9 mouse cellular contexts compared by ENCODE assay signal in genomic region chr9:45415912-45416311, GRCm38 (mm10). TPM values are rescaled to one million over a fixed set of nuclear protein-coding genes. Genes with fewer than 3 reads are reported as not detected.
DNase-seq lines count a peak whose midpoint lies in the region; ATAC-seq and TF ChIP-seq lines count a peak whose summit lies in the region.
"Had no signal": no experiment of that assay in that cellular context is flagged by ENCODE, and none has a peak within 500 bp of the region (broad histone marks: within the 10 kb centered on the region; RNA-seq: fewer than 3 reads in every experiment).

No protein-coding gene starts in this region.

- WGBS in kidney, embryonic 15.5 days, result 46% methylated on average over 4 of the region's 4 CpGs
- WGBS in bone marrow, adult 2 months, result 46% methylated on average over 4 of the region's 4 CpGs

- H3K36me3 ChIP-seq in kidney, embryonic 15.5 days, result no peaks in the 10 kb centered on the region
- no peaks in the 10 kb centered on the region for H3K36me3 ChIP-seq in ES-Bruce4 (ENCODE audit: control insufficient read depth, insufficient read depth, low read length, poor library complexity, severe bottlenecking)
- H3K36me3 ChIP-seq: liver, embryonic 15.5 days had no signal

- no peak overlapping the region for H3K4me2 ChIP-seq in kidney, embryonic 15.5 days
- H3K4me2 ChIP-seq: liver, embryonic 15.5 days had no signal

- intact Hi-C loops in left cerebral cortex, postnatal 10 days (cut with DNase I), result loop anchor here (10.0 kb wide), 1 partner anchor 419 kb away; the partner anchor contains the start of gene Bace1

- peak; percentile 36 for DNase-seq in kidney, adult 11 months
- DNase-seq in left cerebral cortex, postnatal 10 days (ENCODE audit: extremely low spot score in 1 of 2, low spot score in 2 of 2), result peak; percentile 69 to 76
- DNase-seq in retina, embryonic 14.5 days (ENCODE audit: low spot score), result peak; percentile 87
- DNase-seq in spleen, adult 12 weeks (ENCODE audit: low spot score), result no peak

- TF ChIP-seq POLR2A in ES-Bruce4 (IDR thresholded peaks at IDR 0.05; ENCODE audit: insufficient read depth, low read length), result no peak
- no peak for TF ChIP-seq POLR2A in bone marrow, adult 2 months (IDR thresholded peaks at IDR 0.05; ENCODE audit: borderline replicate concordance, control insufficient read depth, low read depth, low read length)

- no peak overlapping the region for H3K4me3 ChIP-seq in kidney, embryonic 15.5 days (replicated peaks)
- H3K4me3 ChIP-seq in ES-Bruce4 (ENCODE audit: low read depth, low read length), result no peak overlapping the region
- no peak overlapping the region for H3K4me3 ChIP-seq in bone marrow, adult 2 months (replicated peaks; ENCODE audit: control insufficient read depth, low read depth, low read length)
- H3K4me3 ChIP-seq: liver, embryonic 15.5 days had no signal

- TF ChIP-seq CTCF in ES-Bruce4 (IDR thresholded peaks at IDR 0.05; ENCODE audit: low read depth, low read length), result peak; percentile 70
- peak; percentile 18; the same call in 1 of the 2 replicates for TF ChIP-seq CTCF in bone marrow, adult 2 months (IDR thresholded peaks at IDR 0.05; ENCODE audit: control insufficient read depth, insufficient read depth, low read length)

- H3K4me1 ChIP-seq in kidney, embryonic 15.5 days, result peaks cover 12% of the 10 kb centered on the region
- no peaks in the 10 kb centered on the region for H3K4me1 ChIP-seq in ES-Bruce4 (ENCODE audit: control insufficient read depth, insufficient read depth, low read length)
- H3K4me1 ChIP-seq in bone marrow, adult 2 months (ENCODE audit: control insufficient read depth, insufficient read depth, low read length), result no peaks in the 10 kb centered on the region; the same call in 1 of the 2 replicates

- H3K9ac ChIP-seq in kidney, embryonic 15.5 days, result no peak overlapping the region
- no peak overlapping the region for H3K9ac ChIP-seq in ES-Bruce4 (ENCODE audit: low read depth, poor library complexity, severe bottlenecking)
- H3K9ac ChIP-seq: liver, embryonic 15.5 days had no signal

- H3K9me3 ChIP-seq in kidney, embryonic 15.5 days (replicated peaks), result no peaks in the 10 kb centered on the region
- H3K9me3 ChIP-seq in ES-Bruce4 (replicated peaks; ENCODE audit: control insufficient read depth, insufficient read depth, low read length, poor library complexity, severe bottlenecking), result no peaks in the 10 kb centered on the region
- H3K9me3 ChIP-seq: liver, embryonic 15.5 days had no signal

- 0 out of 2 replicates have a peak, but pooled peaks cover 4% of the 10 kb centered on the region for H3K27me3 ChIP-seq in kidney, embryonic 15.5 days
- no peaks in the 10 kb centered on the region for H3K27me3 ChIP-seq in ES-Bruce4 (ENCODE audit: control insufficient read depth, insufficient read depth, low read length, poor library complexity, severe bottlenecking)
- H3K27me3 ChIP-seq: liver, embryonic 15.5 days had no signal

- no peak for ATAC-seq in kidney, embryonic 15.5 days (replicated peaks; ENCODE audit: low FRiP score)
- ATAC-seq in frontal cortex, adult (ENCODE audit: low TSS enrichment), result peak; percentile 48

- H3K27ac ChIP-seq in kidney, embryonic 15.5 days, result no peak overlapping the region
- no peak overlapping the region for H3K27ac ChIP-seq in ES-Bruce4 (ENCODE audit: insufficient read depth, low read length)
- H3K27ac ChIP-seq in bone marrow, adult 2 months (ENCODE audit: control insufficient read depth, insufficient read depth, low read depth, low read length, poor library complexity), result no peak overlapping the region
- H3K27ac ChIP-seq: liver, embryonic 15.5 days had no signal

- TF ChIP-seq EP300 in ES-Bruce4 (IDR thresholded peaks at IDR 0.05; ENCODE audit: insufficient read depth, low read depth, low read length), result no peak

RNA-seq across cellular contexts. Expression of gene Dscaml1, which starts 10.5 kb away (rescaled TPM):
- 0.13 and 0.30 TPM in 2 replicates for polyA plus RNA-seq in kidney, embryonic 15.5 days (2015; fragmentation: Nextera tagmentation; extraction: Ambion mirVana)
- polyA plus RNA-seq in ES-Bruce4 (2011; ENCODE audit: insufficient read depth, insufficient read length, low read depth, missing spikeins), result 3.8 and 4.0 TPM in 2 replicates
- not detected in 2 replicates for polyA plus RNA-seq in bone marrow, adult 2 months (2011; ENCODE audit: insufficient read depth, insufficient read length, low replicate concordance, missing spikeins)
- 10 to 100 TPM; 35.7 to 38.0 TPM for total RNA-seq in left cerebral cortex, postnatal 10 days (2021)

RNA-seq across cellular contexts. Expression of gene Fxyd2, which starts 16.4 kb away (rescaled TPM):
- 451 and 476 TPM in 2 replicates for polyA plus RNA-seq in kidney, embryonic 15.5 days (2015; fragmentation: Nextera tagmentation; extraction: Ambion mirVana)
- polyA plus RNA-seq in ES-Bruce4 (2011; ENCODE audit: insufficient read depth, insufficient read length, low read depth, missing spikeins), result not detected in 2 replicates
- polyA plus RNA-seq in bone marrow, adult 2 months (2011; ENCODE audit: insufficient read depth, insufficient read length, low replicate concordance, missing spikeins), result 10.6 TPM in 1 of 2 replicates, not detected in the other
- 1 to 10 TPM; 7.2 to 8.1 TPM for total RNA-seq in left cerebral cortex, postnatal 10 days (2021)

RNA-seq across cellular contexts. Expression of gene Fxyd6, which starts 45.9 kb away (rescaled TPM):
- polyA plus RNA-seq in kidney, embryonic 15.5 days (2015; fragmentation: Nextera tagmentation; extraction: Ambion mirVana), result 178 and 187 TPM in 2 replicates
- polyA plus RNA-seq in ES-Bruce4 (2011; ENCODE audit: insufficient read depth, insufficient read length, low read depth, missing spikeins), result 88.6 and 89.9 TPM in 2 replicates
- polyA plus RNA-seq in bone marrow, adult 2 months (2011; ENCODE audit: insufficient read depth, insufficient read length, low replicate concordance, missing spikeins), result 0.85 TPM in 1 of 2 replicates, not detected in the other
- total RNA-seq in left cerebral cortex, postnatal 10 days (2021), result 100 to 1,000 TPM; 284 to 286 TPM

Comparison
In these comparisons a context has a peak if more than half of its experiments do, and no peak if none do; other contexts are left out.
1. RNA of gene Fxyd2, which starts 16.4 kb away (polyA plus RNA-seq): 451 to 476 TPM in kidney, embryonic 15.5 days; 10.6 TPM in bone marrow, adult 2 months and not detected in ES-Bruce4; every median in the first group is over 10 times any median in the second.
2. RNA of gene Fxyd6, which starts 45.9 kb away (polyA plus RNA-seq): 178 to 187 TPM in kidney, embryonic 15.5 days and 88.6 to 89.9 TPM in ES-Bruce4; 0.85 TPM in bone marrow, adult 2 months; every median in the first group is over 10 times any median in the second.